Mouse (Mus musculus) liver, postnatal 0 days (tissue): ENCODE results near the gene Cdkn1a. TPM values are rescaled to one million over a fixed set of nuclear protein-coding genes. Genes with fewer than 3 reads are reported as not detected.

Source experiments
- ATAC-seq: fragments of 200-750 bp; cut with Nextera tagmentation; 2 replicates; pipeline ENCODE4 v1.8.0; 2017; ENCODE audit warnings: mild to moderate bottlenecking, moderate library complexity
- DNase-seq: peaks from one replicate; pipeline ENCODE4 v3.0.0-alpha.2; 2016
- H3K27ac ChIP-seq: fragments of 300-500 bp; sonication (generic); 2 replicates; pipeline ENCODE4 v1.5.1; 2014; ENCODE audit warnings: antibody characterized with exemption, moderate library complexity, mild to moderate bottlenecking, low read depth
- H3K27me3 ChIP-seq: fragments of 300-500 bp; sonication (generic); 2 replicates; pipeline ENCODE4 v1.6.1; 2014; ENCODE audit warnings: low read length, control low read depth, mixed read lengths; ENCODE audit not compliant: insufficient read depth
- H3K36me3 ChIP-seq: fragments of 300-500 bp; sonication (generic); replicated peaks from 2 replicates; pipeline ENCODE4 v1.6.1; 2014; ENCODE audit warnings: mild to moderate bottlenecking, control low read depth, low read length, moderate library complexity, mixed read lengths; ENCODE audit not compliant: insufficient read depth
- H3K4me1 ChIP-seq: fragments of 300-500 bp; sonication (generic); 2 replicates; pipeline ENCODE4 v1.6.1; 2014; ENCODE audit warnings: antibody characterized with exemption, mild to moderate bottlenecking, control low read depth; ENCODE audit not compliant: insufficient read depth
- H3K4me2 ChIP-seq: fragments of 300-500 bp; sonication (generic); 2 replicates; pipeline ENCODE4 v1.6.1; 2014; ENCODE audit warnings: low read depth, mild to moderate bottlenecking, low read length, moderate library complexity, mixed read lengths
- H3K4me3 ChIP-seq: fragments of 300-500 bp; sonication (generic); 2 replicates; pipeline ENCODE4 v1.5.1; 2014; ENCODE audit warnings: low read depth, low read length
- H3K9ac ChIP-seq: fragments of 300-500 bp; sonication (generic); replicated peaks from 2 replicates; pipeline ENCODE4 v1.6.1; 2014; ENCODE audit warnings: mild to moderate bottlenecking, moderate library complexity
- H3K9me3 ChIP-seq: fragments of 300-500 bp; sonication (generic); 2 replicates; pipeline ENCODE4 v1.6.1; 2016; ENCODE audit warnings: mild to moderate bottlenecking, control low read depth, low read length, mixed read lengths
- CTCF ChIP-seq: sonication (generic); IDR thresholded peaks from 2 replicates; pipeline ENCODE4 v1.5.1; 2016; ENCODE audit warnings: antibody characterized with exemption, low read depth
- EP300 ChIP-seq: IDR thresholded peaks from 2 replicates; pipeline ENCODE4 v1.6.1; 2016; ENCODE audit warnings: antibody characterized with exemption, low read depth, mild to moderate bottlenecking
- WGBS: fragments of 180-500 bp; shearing (Covaris S2); extraction: QIAGEN DNeasy Blood & Tissue Kit; methylation state at CpG from one replicate; pipeline ENCODE4 v1.1.7; 2014; ENCODE audit not compliant: insufficient replicate concordance; 5-methylcytosine and 5-hydroxymethylcytosine counted together
- polyA plus RNA-seq: library from polyadenylated mRNA; unstranded; fragments of >200 nt; fragmentation: Nextera tagmentation; extraction: Ambion mirVana; gene quantifications from 2 replicates; pipeline ENCODE4 v1.2.1, GENCODE M21; 2015

The Cdkn1a gene
- polyA plus RNA-seq, 1 experiment from 2014 or later: 58.1 TPM

DNA sequence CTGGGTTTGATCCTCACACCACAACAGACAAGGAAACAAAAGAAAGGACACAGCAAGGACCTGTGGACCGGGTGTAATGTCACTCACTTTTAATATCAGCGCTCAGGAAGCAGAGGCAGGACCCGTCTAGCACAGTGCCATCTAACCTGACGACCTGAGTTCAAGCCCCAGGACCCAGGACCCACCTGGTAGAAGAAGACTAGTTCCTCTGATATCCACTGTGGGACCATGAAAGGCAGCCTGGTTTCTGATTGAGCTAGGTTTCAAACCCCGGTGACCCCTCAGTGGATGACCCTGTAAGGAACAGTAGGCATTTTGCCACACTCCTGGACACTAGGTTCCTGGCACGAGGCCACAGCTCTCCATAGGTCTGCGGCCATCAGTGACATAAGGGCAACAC is 6.1 kb upstream of the Cdkn1a start:
- H3K9me3 ChIP-seq: no peaks in the 10 kb centered on the region
- H3K4me1 ChIP-seq: peaks cover 10% of the 10 kb centered on the region
- no peak for ATAC-seq

GRCm38 (mm10) chr17:29085266-29085665 is 5.5 kb upstream of the Cdkn1a start:
- Histone ChIP-seq H3K9me3 (no peaks in the 10 kb centered on the region), H3K36me3 (no peaks in the 10 kb centered on the region), H3K9ac (no peak overlapping the region), H3K4me1 (peaks cover 10% of the 10 kb centered on the region), H3K27me3 (peaks cover 10% of the 10 kb centered on the region), H3K4me2 (no peak overlapping the region), H3K27ac (no peak overlapping the region), H3K4me3 (no peak overlapping the region)
- ATAC-seq (no peak), DNase-seq (no peak)
- WGBS: 77% methylated on average over 10 of the region's 10 CpGs
- TF ChIP-seq EP300 (no peak), CTCF (no peak)

More for the DNA sequence above, 6.1 kb upstream of the Cdkn1a start:
- Histone ChIP-seq H3K4me2 (no peak overlapping the region), H3K36me3 (no peaks in the 10 kb centered on the region), H3K27ac (no peak overlapping the region), H3K9ac (no peak overlapping the region), H3K4me3 (no peak overlapping the region), H3K27me3 (peaks cover 10% of the 10 kb centered on the region)
- 81% methylated on average over 7 of the region's 7 CpGs for WGBS
- TF ChIP-seq EP300 (no peak), CTCF (no peak)
- DNase-seq: no peak

GRCm38 (mm10) chr17:29086916-29087315 is 3.9 kb upstream of the Cdkn1a start:
- no peak for TF ChIP-seq CTCF
- TF ChIP-seq EP300: no peak
- Histone ChIP-seq H3K4me1 (no peaks in the 10 kb centered on the region), H3K27ac (no peak overlapping the region), H3K9ac (no peak overlapping the region), H3K27me3 (no peaks in the 10 kb centered on the region), H3K36me3 (no peaks in the 10 kb centered on the region), H3K4me2 (no peak overlapping the region), H3K9me3 (no peaks in the 10 kb centered on the region), H3K4me3 (no peak overlapping the region)
- ATAC-seq: no peak
- DNase-seq: no peak
- 72% methylated on average over 4 of the region's 4 CpGs for WGBS

DNA sequence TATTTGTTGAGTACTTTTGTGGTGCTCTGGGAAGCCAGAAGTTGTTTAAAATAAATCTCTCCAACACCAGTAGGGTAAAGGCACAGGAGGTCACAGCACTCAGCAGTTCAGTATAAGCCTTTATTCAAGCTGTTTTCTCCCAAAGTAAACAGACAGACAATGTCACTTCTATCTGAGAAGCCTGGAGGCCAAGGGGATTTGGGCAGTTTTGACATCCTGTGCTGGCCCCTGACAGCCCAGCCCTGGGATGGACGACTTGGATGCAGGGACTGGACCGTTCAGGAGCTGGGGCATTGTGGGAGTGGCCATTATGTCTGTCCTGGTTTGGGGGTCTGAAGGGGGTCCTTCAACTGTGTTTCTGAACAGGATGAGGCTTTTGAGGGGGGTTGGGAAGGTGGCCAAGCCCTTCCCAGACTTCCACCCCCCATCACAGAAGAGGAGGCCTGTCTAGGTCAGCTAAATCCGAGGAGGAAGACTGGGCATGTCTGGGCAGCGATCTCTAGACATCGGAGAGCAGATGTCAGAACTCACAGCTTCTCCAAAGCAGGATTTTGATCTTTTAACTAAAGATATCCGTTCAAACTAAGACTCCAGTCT is 670 bp downstream of the Cdkn1a start:
- Histone ChIP-seq H3K36me3 (no peaks in the 10 kb centered on the region), H3K9me3 (no peaks in the 10 kb centered on the region), H3K4me2 (no peak overlapping the region), H3K27me3 (peaks cover 18% of the 10 kb centered on the region), H3K9ac (no peak overlapping the region), H3K27ac (no peak overlapping the region), H3K4me1 (peaks cover 11% of the 10 kb centered on the region), H3K4me3 (no peak overlapping the region)
- 52% methylated on average over 6 of the region's 6 CpGs for WGBS
- ATAC-seq: no peak
- DNase-seq: no peak
- no peak for TF ChIP-seq EP300
- no peak for TF ChIP-seq CTCF

DNA sequence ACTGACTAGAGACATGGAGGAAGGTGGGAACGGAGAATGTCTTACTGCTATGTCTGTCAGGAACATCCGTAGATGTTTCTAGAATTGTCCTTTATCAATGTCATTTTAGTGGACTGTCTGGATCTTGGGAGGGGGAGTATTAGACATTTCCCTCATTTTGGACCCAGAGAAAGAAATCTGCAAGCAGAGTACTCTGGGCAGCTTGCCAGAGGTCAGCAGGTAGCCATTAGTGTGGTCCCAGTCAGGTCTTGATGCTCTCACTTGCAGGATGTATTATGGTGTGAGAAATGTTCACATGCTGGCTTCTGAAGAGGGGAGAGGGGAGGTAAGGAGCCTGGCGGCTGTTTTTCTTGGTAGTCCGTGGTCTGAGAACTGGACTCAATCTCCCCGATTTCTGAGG is 1.7 kb downstream of the Cdkn1a start:
- Histone ChIP-seq H3K36me3 (no peaks in the 10 kb centered on the region), H3K4me3 (no peak overlapping the region), H3K27me3 (peaks cover 18% of the 10 kb centered on the region), H3K4me2 (no peak overlapping the region), H3K4me1 (peaks cover 15% of the 10 kb centered on the region), H3K27ac (no peak overlapping the region), H3K9me3 (no peaks in the 10 kb centered on the region), H3K9ac (no peak overlapping the region)
- TF ChIP-seq EP300 (no peak), CTCF (no peak)
- DNase-seq (no peak), ATAC-seq (no peak)
- 49% methylated on average over 5 of the region's 5 CpGs for WGBS

GRCm38 (mm10) chr17:29093110-29093952 is 2.6 kb downstream of the Cdkn1a start:
- peaks cover 15% of the 10 kb centered on the region for H3K4me1 ChIP-seq
- 11% methylated on average over 31 of the region's 36 CpGs for WGBS
- peaks cover 3% of the 10 kb centered on the region for H3K36me3 ChIP-seq
- TF ChIP-seq EP300 (no peak), CTCF (no peak)
- H3K4me2 ChIP-seq: peak overlapping the region; percentile 84
- no peaks in the 10 kb centered on the region for H3K9me3 ChIP-seq
- ATAC-seq (peak; percentile 63), DNase-seq (peak; percentile 92)
- peak overlapping the region; percentile 69 for H3K4me3 ChIP-seq
- peaks cover 18% of the 10 kb centered on the region for H3K27me3 ChIP-seq
- peak overlapping the region; percentile 83 for H3K9ac ChIP-seq
- peak overlapping the region; percentile 87 for H3K27ac ChIP-seq
